Mouse (Mus musculus): ENCODE data around the gene Tbkbp1.

Tbkbp1 gene

GRCm38 (mm10) chr11:97156999-97157398 lies 5.7 kb upstream of the Tbkbp1 start:
- DNase-seq (ENCODE audit: low spot score in 2 of 2), result no peak

- no peak for DNase-seq (ENCODE audit: low spot score in 2 of 2)
These were observed 1.5 kb upstream of the Tbkbp1 start for GRCm38 (mm10) chr11:97152662-97153287.

GRCm38 (mm10) chr11:97152023-97152426 lies 730 bp upstream of the Tbkbp1 start:
- DNase-seq (ENCODE audit: low spot score in 2 of 2), result peak in 1 of 2 experiments; percentile 33

GRCm38 (mm10) chr11:97150411-97151330 lies 624 bp downstream of the Tbkbp1 start:
- peak; percentile 58 to 80 for DNase-seq (ENCODE audit: low spot score in 2 of 2)

- peak in 1 of 2 experiments; percentile 57 for DNase-seq (ENCODE audit: low spot score in 2 of 2)
These were observed 1.3 kb downstream of the Tbkbp1 start for GRCm38 (mm10) chr11:97149995-97150410.

GRCm38 (mm10) chr11:97149026-97149425 lies 2.3 kb downstream of the Tbkbp1 start:
- no peak for DNase-seq (ENCODE audit: low spot score in 2 of 2)

GRCm38 (mm10) chr11:97148591-97148990 lies 2.7 kb downstream of the Tbkbp1 start:
- DNase-seq (ENCODE audit: low spot score in 2 of 2), result no peak

- no peak for DNase-seq (ENCODE audit: low spot score in 2 of 2)
These were observed 4.0 kb downstream of the Tbkbp1 start for GRCm38 (mm10) chr11:97147333-97147732.

GRCm38 (mm10) chr11:97146724-97147123 lies 4.6 kb downstream of the Tbkbp1 start:
- DNase-seq (ENCODE audit: low spot score in 2 of 2), result peak; percentile 84 to 86

- DNase-seq (ENCODE audit: low spot score in 2 of 2), result no peak
These were observed 5.3 kb downstream of the Tbkbp1 start for GRCm38 (mm10) chr11:97145951-97146350.

- DNase-seq (ENCODE audit: low spot score in 2 of 2), result no peak
These were observed 6.0 kb downstream of the Tbkbp1 start for GRCm38 (mm10) chr11:97145320-97145719.

- no peak for DNase-seq (ENCODE audit: low spot score in 2 of 2)
These were observed 7.9 kb downstream of the Tbkbp1 start for GRCm38 (mm10) chr11:97143196-97143900.

GRCm38 (mm10) chr11:97142159-97142608 lies 9.1 kb downstream of the Tbkbp1 start:
- no peak for DNase-seq (ENCODE audit: low spot score in 2 of 2)

- no peak for DNase-seq (ENCODE audit: low spot score in 2 of 2)
These were observed 10.5 kb downstream of the Tbkbp1 start for GRCm38 (mm10) chr11:97140811-97141210.

- no peak for DNase-seq (ENCODE audit: low spot score in 2 of 2)
These were observed 12.0 kb downstream of the Tbkbp1 start for GRCm38 (mm10) chr11:97139256-97139655.

GRCm38 (mm10) chr11:97138554-97139226 lies 12.6 kb downstream of the Tbkbp1 start:
- peak; percentile 45 to 57 for DNase-seq (ENCODE audit: low spot score in 2 of 2)

GRCm38 (mm10) chr11:97133270-97133669 lies 18.0 kb downstream of the Tbkbp1 start:
- DNase-seq (ENCODE audit: low spot score in 2 of 2), result no peak

GRCm38 (mm10) chr11:97132185-97132584 lies 19.1 kb downstream of the Tbkbp1 start:
- no peak for DNase-seq (ENCODE audit: low spot score in 2 of 2)

GRCm38 (mm10) chr11:97131683-97132082 lies 19.6 kb downstream of the Tbkbp1 start:
- no peak for DNase-seq (ENCODE audit: low spot score in 2 of 2)

- no peak for DNase-seq (ENCODE audit: low spot score in 2 of 2)
These were observed 21.0 kb downstream of the Tbkbp1 start for GRCm38 (mm10) chr11:97130318-97130717.

- no peak for DNase-seq (ENCODE audit: low spot score in 2 of 2)
These were observed 22.3 kb downstream of the Tbkbp1 start for GRCm38 (mm10) chr11:97128956-97129355.

Data from cerebellum, postnatal 4 days (tissue).